In the genomic region with DNA sequence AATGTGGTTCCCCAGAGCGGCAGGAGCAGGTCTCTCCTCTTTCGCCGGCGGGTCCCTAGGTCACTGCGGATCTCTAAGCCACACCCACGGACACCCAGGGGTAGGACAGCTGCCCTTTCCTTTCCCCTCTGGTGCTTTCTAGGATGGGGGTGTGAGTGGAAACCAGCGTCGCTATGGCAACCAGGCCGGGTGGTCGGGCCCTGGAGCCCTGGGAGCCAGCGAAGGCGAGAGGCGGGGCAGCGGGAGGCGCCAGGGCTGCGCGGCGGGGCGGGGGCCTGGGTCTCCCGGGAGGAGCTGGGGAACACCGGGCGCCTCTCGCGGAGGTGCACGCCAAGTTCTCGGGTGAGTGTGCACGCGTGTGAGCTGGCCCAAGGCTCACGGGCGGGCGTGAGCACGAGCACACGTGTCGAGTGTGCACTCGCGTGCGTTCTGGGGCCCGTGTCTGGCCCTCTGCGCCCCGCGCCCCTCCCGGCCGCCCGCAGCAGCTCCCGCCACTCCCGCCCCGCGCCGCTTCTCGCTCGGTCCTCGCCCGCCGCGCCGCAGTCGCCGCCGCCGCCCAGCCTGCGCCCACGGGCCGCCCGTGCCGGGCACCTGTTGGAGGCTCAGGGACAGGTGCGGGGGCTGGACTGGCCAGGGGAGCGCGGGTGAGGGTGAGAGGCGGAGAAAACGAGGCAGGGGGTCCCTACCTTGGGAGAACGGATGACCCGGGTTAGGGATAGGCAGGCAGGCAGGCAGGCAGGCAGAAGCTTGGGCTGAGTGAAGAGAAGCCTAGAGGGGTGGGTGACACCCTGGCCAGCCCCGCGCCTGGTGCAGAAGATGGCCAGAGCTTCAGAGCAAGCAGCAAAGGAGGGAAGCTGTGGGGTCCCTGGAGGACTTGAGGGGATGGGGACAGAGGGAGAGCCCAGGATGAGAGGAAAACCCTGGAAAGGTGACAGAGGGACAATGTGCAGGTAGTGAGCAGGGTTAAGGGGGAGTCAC, we compare ENCODE assay signal across 8 mouse cellular contexts. TPM values are rescaled to one million over a fixed set of nuclear protein-coding genes. Genes with fewer than 3 reads are reported as not detected.
DNase-seq lines count a peak whose midpoint lies in the region; ATAC-seq and TF ChIP-seq lines count a peak whose summit lies in the region.

No protein-coding gene starts in this region.

- H3K27me3 ChIP-seq in heart, embryonic 14.5 days (ENCODE audit: control insufficient read depth, insufficient read depth, low read length), result peaks cover 34% of the 10 kb centered on the region
- H3K27me3 ChIP-seq in ES-Bruce4 (ENCODE audit: control insufficient read depth, insufficient read depth, low read length, poor library complexity, severe bottlenecking), result 0 out of 2 replicates have a peak, but pooled peaks cover 2% of the 10 kb centered on the region
- peaks cover 27% of the 10 kb centered on the region for H3K27me3 ChIP-seq in intestine, embryonic 14.5 days (replicated peaks; ENCODE audit: control insufficient read depth, insufficient read depth, low read length)
- H3K27me3 ChIP-seq in neural tube, embryonic 13.5 days, result peaks cover 52% of the 10 kb centered on the region

- ATAC-seq in heart, embryonic 14.5 days (ENCODE audit: insufficient number of reproducible peaks, insufficient read depth, low FRiP score, low read depth), result no peak
- ATAC-seq in intestine, embryonic 14.5 days (replicated peaks; ENCODE audit: low FRiP score, low TSS enrichment, low read depth), result peak; percentile 33
- ATAC-seq in neural tube, embryonic 13.5 days (ENCODE audit: low read depth), result peak; percentile 40

- H3K9me3 ChIP-seq in heart, embryonic 14.5 days (ENCODE audit: control insufficient read depth, low read length), result no peaks in the 10 kb centered on the region
- H3K9me3 ChIP-seq in ES-Bruce4 (replicated peaks; ENCODE audit: control insufficient read depth, insufficient read depth, low read length, poor library complexity, severe bottlenecking), result no peaks in the 10 kb centered on the region
- no peaks in the 10 kb centered on the region for H3K9me3 ChIP-seq in intestine, embryonic 14.5 days (ENCODE audit: control insufficient read depth, low read length)
- H3K9me3 ChIP-seq in neural tube, embryonic 13.5 days, result no peaks in the 10 kb centered on the region

- H3K27ac ChIP-seq in heart, embryonic 14.5 days (replicated peaks in 1 of 2; ENCODE audit: control insufficient read depth in 1 of 2, insufficient read depth in 1 of 2, low read depth in 2 of 2, low read length in 2 of 2), result no peak overlapping the region
- no peak overlapping the region for H3K27ac ChIP-seq in ES-Bruce4 (ENCODE audit: insufficient read depth, low read length)
- no peak overlapping the region for H3K27ac ChIP-seq in intestine, embryonic 14.5 days (ENCODE audit: low read depth)
- H3K27ac ChIP-seq in neural tube, embryonic 13.5 days (replicated peaks), result no peak overlapping the region

- TF ChIP-seq POLR2A in ES-Bruce4 (IDR thresholded peaks at IDR 0.05; ENCODE audit: insufficient read depth, low read length), result no peak

- peaks cover 12% of the 10 kb centered on the region for H3K36me3 ChIP-seq in heart, embryonic 14.5 days (ENCODE audit: control insufficient read depth, insufficient read depth, low read length)
- H3K36me3 ChIP-seq in ES-Bruce4 (ENCODE audit: control insufficient read depth, insufficient read depth, low read length, poor library complexity, severe bottlenecking), result peaks cover 8% of the 10 kb centered on the region; the same call in 1 of the 2 replicates
- peaks cover 13% of the 10 kb centered on the region for H3K36me3 ChIP-seq in intestine, embryonic 14.5 days (ENCODE audit: control insufficient read depth, insufficient read depth, low read length)
- peaks cover 12% of the 10 kb centered on the region for H3K36me3 ChIP-seq in neural tube, embryonic 13.5 days

- peak overlapping the region; percentile 66 for H3K9ac ChIP-seq in heart, embryonic 14.5 days (ENCODE audit: low read length)
- H3K9ac ChIP-seq in ES-Bruce4 (ENCODE audit: low read depth, poor library complexity, severe bottlenecking), result peak overlapping the region; percentile 79
- peak overlapping the region; percentile 40 for H3K9ac ChIP-seq in intestine, embryonic 14.5 days (ENCODE audit: low read length)
- peak overlapping the region; percentile 77 for H3K9ac ChIP-seq in neural tube, embryonic 13.5 days

- 2% methylated on average over 72 of the region's 74 CpGs for WGBS in heart, embryonic 14.5 days
- 1% methylated on average over 62 of the region's 74 CpGs for WGBS in intestine, embryonic 14.5 days
- WGBS in neural tube, embryonic 13.5 days, result under 1% methylated on average over 53 of the region's 74 CpGs

- TF ChIP-seq CTCF in ES-Bruce4 (IDR thresholded peaks at IDR 0.05; ENCODE audit: low read depth, low read length), result no peak

- H3K4me3 ChIP-seq in heart, embryonic 14.5 days (ENCODE audit: control insufficient read depth in 1 of 2, insufficient read depth in 1 of 2, low read depth in 1 of 2, low read length in 2 of 2), result peak overlapping the region; percentile 51 to 58
- peak overlapping the region; percentile 87 for H3K4me3 ChIP-seq in ES-Bruce4 (ENCODE audit: low read depth, low read length)
- H3K4me3 ChIP-seq in intestine, embryonic 14.5 days (ENCODE audit: low read depth, low read length), result peak overlapping the region; percentile 40
- H3K4me3 ChIP-seq in neural tube, embryonic 13.5 days, result peak overlapping the region; percentile 54

- peaks cover 5 to 10% of the 10 kb centered on the region in 2 experiments; a peak in 3 of 4 replicates for H3K4me1 ChIP-seq in heart, embryonic 14.5 days (ENCODE audit: control insufficient read depth in 2 of 2, insufficient read depth in 2 of 2, low read length in 2 of 2)
- H3K4me1 ChIP-seq in ES-Bruce4 (ENCODE audit: control insufficient read depth, insufficient read depth, low read length), result no peaks in the 10 kb centered on the region
- H3K4me1 ChIP-seq in intestine, embryonic 14.5 days (replicated peaks; ENCODE audit: control insufficient read depth, insufficient read depth, low read length), result 0 out of 2 replicates have a peak, but pooled peaks cover 10% of the 10 kb centered on the region
- H3K4me1 ChIP-seq in neural tube, embryonic 13.5 days (replicated peaks), result peaks cover 24% of the 10 kb centered on the region

- peak overlapping the region; percentile 97 for H3K4me2 ChIP-seq in heart, embryonic 14.5 days (ENCODE audit: low read length)
- H3K4me2 ChIP-seq in intestine, embryonic 14.5 days (ENCODE audit: low read length), result peak overlapping the region; percentile 96
- H3K4me2 ChIP-seq in neural tube, embryonic 13.5 days, result peak overlapping the region; percentile 98

- TF ChIP-seq EP300 in ES-Bruce4 (IDR thresholded peaks at IDR 0.05; ENCODE audit: insufficient read depth, low read depth, low read length), result no peak

- DNase-seq in heart, adult 11 months, result no peak
- DNase-seq in embryo, embryonic 10 days (ENCODE audit: low spot score), result peak; percentile 80
- peak; percentile 67 for DNase-seq in intestine, embryonic 14.5 days (ENCODE audit: low spot score)
- DNase-seq in layer of hippocampus, adult 18-20 months (ENCODE audit: low spot score in 2 of 2), result no peak
- DNase-seq in spleen, postnatal 36 days (ENCODE audit: low spot score in 2 of 2), result no peak

RNA-seq across cellular contexts. Expression of a gene that starts 0.5 kb away (rescaled TPM):
- 0.14 TPM in 1 of 2 replicates, not detected in the other for polyA plus RNA-seq in heart, embryonic 14.5 days (2014; fragmentation: Nextera tagmentation; extraction: Ambion mirVana)
- polyA plus RNA-seq in ES-Bruce4 (2011; ENCODE audit: insufficient read depth, insufficient read length, low read depth, missing spikeins), result 3.2 and 3.3 TPM in 2 replicates
- 0.86 and 1.2 TPM in 2 replicates for polyA plus RNA-seq in intestine, embryonic 14.5 days (2014; fragmentation: Nextera tagmentation; extraction: Ambion mirVana)
- polyA plus RNA-seq in neural tube, embryonic 13.5 days (2015; fragmentation: Nextera tagmentation; extraction: Ambion mirVana), result 8.2 and 9.5 TPM in 2 replicates
- total RNA-seq in layer of hippocampus, adult 18-20 months (2021), result 10 to 100 TPM; 15.8 to 18.5 TPM

RNA-seq across cellular contexts. Expression of a gene that starts 14.1 kb away (rescaled TPM):
- 10.7 and 11.5 TPM in 2 replicates for polyA plus RNA-seq in heart, embryonic 14.5 days (2014; fragmentation: Nextera tagmentation; extraction: Ambion mirVana)
- 116 and 120 TPM in 2 replicates for polyA plus RNA-seq in ES-Bruce4 (2011; ENCODE audit: insufficient read depth, insufficient read length, low read depth, missing spikeins)
- 19.0 and 19.5 TPM in 2 replicates for polyA plus RNA-seq in intestine, embryonic 14.5 days (2014; fragmentation: Nextera tagmentation; extraction: Ambion mirVana)
- polyA plus RNA-seq in neural tube, embryonic 13.5 days (2015; fragmentation: Nextera tagmentation; extraction: Ambion mirVana), result 19.0 and 19.9 TPM in 2 replicates
- total RNA-seq in layer of hippocampus, adult 18-20 months (2021), result 10 to 100 TPM; 25.8 to 30.9 TPM

RNA-seq across cellular contexts. Expression of a gene that starts 14.5 kb away (rescaled TPM):
- polyA plus RNA-seq in heart, embryonic 14.5 days (2014; fragmentation: Nextera tagmentation; extraction: Ambion mirVana), result 47.9 and 51.9 TPM in 2 replicates
- polyA plus RNA-seq in ES-Bruce4 (2011; ENCODE audit: insufficient read depth, insufficient read length, low read depth, missing spikeins), result 104 and 118 TPM in 2 replicates
- polyA plus RNA-seq in intestine, embryonic 14.5 days (2014; fragmentation: Nextera tagmentation; extraction: Ambion mirVana), result 82.6 and 84.6 TPM in 2 replicates
- polyA plus RNA-seq in neural tube, embryonic 13.5 days (2015; fragmentation: Nextera tagmentation; extraction: Ambion mirVana), result 74.3 and 79.1 TPM in 2 replicates
- 10 to 100 TPM; 48.4 to 55.6 TPM for total RNA-seq in layer of hippocampus, adult 18-20 months (2021)

RNA-seq across cellular contexts. Expression of a gene that starts 16.3 kb away (rescaled TPM):
- not detected in 2 replicates for polyA plus RNA-seq in heart, embryonic 14.5 days (2014; fragmentation: Nextera tagmentation; extraction: Ambion mirVana)
- not detected in 2 replicates for polyA plus RNA-seq in ES-Bruce4 (2011; ENCODE audit: insufficient read depth, insufficient read length, low read depth, missing spikeins)
- polyA plus RNA-seq in intestine, embryonic 14.5 days (2014; fragmentation: Nextera tagmentation; extraction: Ambion mirVana), result not detected in 2 replicates
- not detected in 2 replicates for polyA plus RNA-seq in neural tube, embryonic 13.5 days (2015; fragmentation: Nextera tagmentation; extraction: Ambion mirVana)
- total RNA-seq in layer of hippocampus, adult 18-20 months (2021), result not detected

RNA-seq across cellular contexts. Expression of a gene that starts 36.8 kb away (rescaled TPM):
- polyA plus RNA-seq in heart, embryonic 14.5 days (2014; fragmentation: Nextera tagmentation; extraction: Ambion mirVana), result 19.8 and 21.7 TPM in 2 replicates
- 37.9 and 41.0 TPM in 2 replicates for polyA plus RNA-seq in ES-Bruce4 (2011; ENCODE audit: insufficient read depth, insufficient read length, low read depth, missing spikeins)
- polyA plus RNA-seq in intestine, embryonic 14.5 days (2014; fragmentation: Nextera tagmentation; extraction: Ambion mirVana), result 26.6 and 29.7 TPM in 2 replicates
- polyA plus RNA-seq in neural tube, embryonic 13.5 days (2015; fragmentation: Nextera tagmentation; extraction: Ambion mirVana), result 48.7 and 50.5 TPM in 2 replicates
- 100 to 1,000 TPM; 156 to 160 TPM for total RNA-seq in layer of hippocampus, adult 18-20 months (2021)

Comparison
In these comparisons a context has a peak if more than half of its experiments do, and no peak if none do; other contexts are left out.
1. DNase-seq: peak in embryo, embryonic 10 days (single experiment) and intestine, embryonic 14.5 days (single experiment); none in heart, adult 11 months (single experiment), layer of hippocampus, adult 18-20 months (0 of 2) and spleen, postnatal 36 days (0 of 2).
2. Peak in every context shown above with its lines, with median percentiles within 50 percentile points of each other: H3K4me2 ChIP-seq, H3K4me3 ChIP-seq and H3K9ac ChIP-seq.